Mouse (Mus musculus): ENCODE data around the gene Tmod1.
A peak's percentile ranks its signal among the peaks of the same experiment; 100 is the strongest.

Gene Tmod1

DNA sequence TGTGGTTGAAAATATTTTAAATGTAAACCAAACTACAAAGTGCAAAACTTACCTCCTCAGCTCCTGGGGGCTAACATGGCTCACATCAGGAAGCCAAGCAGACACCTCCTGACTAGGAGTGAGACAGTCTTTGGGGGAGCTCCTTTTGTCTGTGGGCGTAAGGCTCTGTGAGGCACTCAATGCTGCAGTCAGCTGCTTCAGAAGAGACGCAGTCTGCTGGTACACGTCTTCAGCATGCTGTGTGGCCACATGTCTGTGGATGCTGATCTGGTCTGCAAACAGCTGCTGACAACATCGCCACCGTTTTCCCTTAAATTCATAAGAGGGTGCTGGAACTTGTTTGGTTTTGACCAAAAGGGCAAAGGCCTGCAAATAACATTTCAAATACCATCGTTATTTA lies 93.1 kb downstream of the Tmod1 start:
- no peak for DNase-seq (ENCODE audit: low read depth, low spot score)

GRCm38 (mm10) chr4:46137629-46138286 lies 99.0 kb downstream of the Tmod1 start:
- no peak for DNase-seq (ENCODE audit: low read depth, low spot score)

- peak; percentile 97 for DNase-seq (ENCODE audit: low read depth, low spot score)
These were observed 99.8 kb downstream of the Tmod1 start, which contains the start of the genes Ncbp1 and Tstd2 for GRCm38 (mm10) chr4:46138287-46139222. Ncbp1 (plus strand) TSS chr4:46138613. Tstd2 (minus strand) TSS chr4:46138694.

- DNase-seq (ENCODE audit: low read depth, low spot score): peak; percentile 64
These were observed 105.6 kb downstream of the Tmod1 start for GRCm38 (mm10) chr4:46144323-46144722.

DNA sequence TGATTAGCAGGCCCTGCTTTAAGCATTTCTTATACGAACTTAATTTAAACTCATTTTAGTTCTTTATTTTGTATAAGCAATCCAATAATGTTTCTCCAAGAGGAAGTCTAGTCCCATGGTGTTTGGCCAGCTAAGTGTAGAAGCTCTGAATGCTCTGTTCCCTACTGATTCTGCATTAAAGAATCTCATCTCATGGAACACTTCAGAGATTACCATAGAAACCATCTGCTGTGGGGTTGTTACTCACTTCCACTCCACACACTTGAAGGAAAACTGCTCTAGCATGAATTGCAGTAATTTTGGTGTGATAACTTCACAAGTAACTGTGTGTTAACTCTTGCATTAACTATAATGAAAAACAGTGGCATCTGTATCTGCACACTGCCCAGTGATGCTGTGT lies 108.1 kb downstream of the Tmod1 start:
- no peak for DNase-seq (ENCODE audit: low read depth, low spot score)

DNA sequence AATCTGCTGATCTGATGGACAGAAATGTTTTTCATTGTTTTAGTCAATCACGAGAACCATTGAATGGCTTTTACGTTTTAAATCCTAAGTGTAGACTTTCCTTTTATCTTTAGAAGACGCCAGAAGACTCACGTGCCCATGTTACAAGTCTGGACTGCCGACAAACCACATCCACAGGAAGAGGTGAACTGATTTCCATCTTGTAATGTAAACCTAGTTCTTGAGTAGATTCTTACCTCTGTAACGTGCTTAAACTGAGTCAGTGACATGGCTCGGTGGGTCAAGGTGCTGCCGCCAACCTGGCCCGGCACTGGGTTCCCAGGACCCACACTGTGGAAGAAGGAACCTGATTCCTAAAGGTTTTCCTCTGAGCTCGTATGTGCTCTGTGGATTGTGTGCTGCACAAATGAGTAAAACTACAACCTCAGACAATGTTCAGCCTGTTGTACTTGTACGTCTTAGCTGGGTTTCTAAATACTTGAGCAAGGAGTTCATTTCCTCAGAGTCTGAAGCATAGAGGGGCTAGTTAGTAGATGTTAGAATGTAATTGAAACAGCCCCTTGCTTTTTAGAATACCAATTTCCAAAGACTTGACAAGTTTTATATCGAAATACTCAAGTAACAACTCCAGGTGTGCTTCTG lies 113.3 kb downstream of the Tmod1 start:
- peak; percentile 79 for DNase-seq (ENCODE audit: low read depth, low spot score)

- no peak for DNase-seq (ENCODE audit: low read depth, low spot score)
These were observed 125.3 kb downstream of the Tmod1 start for GRCm38 (mm10) chr4:46164027-46164426.

Measured in CD4-positive, CD25-positive, alpha-beta regulatory T cell, adult 2 months (primary cell).